Mouse (Mus musculus) regulatory T cell (primary cell): Measurements from ENCODE around the gene Synpo2.

Experiments used
- in situ Hi-C: fragments of 300-600 bp; cut with MboI, MseI; formaldehyde crosslinking; loops from one replicate; pipeline ENCODE4 v1.15.1; 2025; ENCODE audit warnings: high pct_unique_total_duplicates

Gene Synpo2

DNA sequence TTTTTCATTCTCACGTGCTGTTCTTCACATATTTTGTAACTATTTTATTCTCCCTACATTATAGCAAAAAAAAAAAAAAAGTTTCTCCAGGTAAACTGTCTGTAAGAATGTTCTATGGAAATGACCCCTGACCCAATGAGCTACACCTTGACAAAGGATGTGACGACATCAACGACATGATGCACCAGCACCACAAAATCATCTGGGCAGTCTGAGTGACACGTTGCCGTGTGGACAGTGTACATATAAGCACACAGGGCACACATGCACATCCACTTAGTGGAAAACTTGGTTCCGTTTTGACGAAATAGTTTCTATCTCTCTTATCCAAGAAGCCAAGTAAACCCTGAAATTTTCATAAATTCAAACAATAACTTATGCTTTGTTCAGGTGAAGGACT lies 30.5 kb downstream of the Synpo2 start:
- in situ Hi-C loops, result no loop called here

DNA sequence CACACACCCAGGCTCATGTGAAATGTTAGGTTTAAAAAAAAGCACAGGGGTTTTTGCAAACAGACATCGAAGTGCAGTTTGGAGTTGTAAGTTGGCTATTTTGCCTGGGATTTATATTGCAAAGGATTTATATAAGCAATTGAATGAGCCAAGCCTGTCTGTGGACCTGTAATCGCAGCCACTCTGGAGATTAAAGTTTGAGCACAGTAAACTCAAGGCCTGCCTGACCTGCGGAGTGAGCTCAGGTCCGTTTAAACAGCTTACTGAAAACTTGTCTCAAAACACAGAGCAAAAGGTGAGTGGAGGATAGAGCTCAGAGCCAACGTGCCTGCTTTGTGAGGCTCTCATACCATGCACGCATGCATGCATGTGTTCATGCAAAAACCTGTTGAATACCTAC lies 30.9 kb downstream of the Synpo2 start:
- in situ Hi-C loops, result no loop called here

DNA sequence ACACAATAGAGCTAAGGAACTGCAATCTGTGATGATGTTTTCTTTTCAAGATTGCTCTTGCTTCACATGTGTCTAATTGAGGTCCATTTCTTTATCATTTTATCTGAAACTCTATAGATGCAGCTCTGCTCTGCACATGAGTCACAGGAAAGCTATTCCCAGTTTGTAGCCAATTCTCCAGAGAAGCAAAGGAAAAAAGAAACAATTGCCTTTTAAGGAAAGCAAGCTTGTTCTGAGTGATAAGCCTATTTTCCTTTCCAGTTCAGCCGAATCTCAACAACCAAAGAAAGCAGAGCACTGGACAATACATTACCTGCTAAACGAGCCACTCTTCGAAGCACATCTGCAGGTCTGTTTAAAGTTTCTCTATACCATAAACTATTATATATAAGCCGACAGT lies 31.3 kb downstream of the Synpo2 start:
- in situ Hi-C loops, result no loop called here

DNA sequence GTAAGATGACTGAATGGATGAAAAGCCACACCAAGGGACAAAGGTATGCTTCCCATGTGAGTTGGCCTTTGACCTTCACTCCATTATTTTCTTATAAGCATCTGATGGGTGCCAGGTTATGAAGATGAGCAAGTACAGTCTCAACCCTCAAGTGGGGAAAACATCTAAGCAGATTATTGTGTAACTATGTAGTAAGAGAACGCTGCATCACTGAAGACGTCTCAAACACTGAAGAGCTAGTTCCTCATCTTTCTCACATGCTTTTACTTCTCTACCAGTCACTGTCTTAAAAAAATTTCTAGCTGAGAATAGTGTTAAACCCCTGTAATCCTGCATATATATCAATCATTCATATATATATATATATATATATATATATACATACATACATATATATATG lies 34.2 kb downstream of the Synpo2 start:
- in situ Hi-C loops, result no loop called here

DNA sequence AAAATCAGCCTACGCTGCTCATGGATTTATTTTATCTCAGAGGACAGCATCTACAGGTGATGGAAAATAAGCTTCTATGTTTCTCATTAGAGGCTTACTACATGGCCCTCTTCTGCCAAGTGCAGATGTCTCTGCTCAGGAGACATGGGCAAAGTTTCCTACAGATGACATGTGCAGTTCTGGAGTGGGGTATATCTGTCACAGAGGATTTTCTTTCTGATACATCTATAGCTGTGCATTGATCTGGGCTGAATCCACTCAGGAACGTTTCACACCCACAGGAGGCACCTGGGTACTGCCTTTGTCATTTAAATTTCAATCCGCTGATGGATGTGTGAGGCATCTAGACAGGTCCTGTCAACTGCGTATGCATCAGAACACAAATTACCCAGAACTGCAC lies 42.2 kb downstream of the Synpo2 start:
- in situ Hi-C loops, result no loop called here

GRCm38 (mm10) chr3:123191602-123192001 lies 44.3 kb downstream of the Synpo2 start:
- in situ Hi-C loops, result no loop called here

DNA sequence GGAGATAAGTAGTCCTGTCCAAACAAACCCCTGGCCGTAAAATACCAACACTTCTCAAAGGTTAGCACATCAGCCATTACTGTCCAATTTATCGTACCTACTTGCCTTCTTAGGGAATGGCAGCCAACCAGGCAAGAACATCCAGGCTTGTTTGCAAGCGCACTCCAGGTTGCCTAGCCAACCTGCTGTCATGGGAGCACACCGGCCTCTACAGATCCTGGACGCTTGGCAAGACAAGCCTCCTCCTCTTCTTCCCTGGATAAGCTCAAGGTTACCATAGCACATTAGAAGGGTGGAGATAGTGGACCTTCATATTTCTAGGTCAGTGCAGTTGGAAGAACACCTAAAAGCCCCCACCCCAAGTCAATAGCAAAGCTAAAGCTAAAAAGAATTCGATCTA lies 45.6 kb downstream of the Synpo2 start:
- in situ Hi-C loops, result no loop called here

DNA sequence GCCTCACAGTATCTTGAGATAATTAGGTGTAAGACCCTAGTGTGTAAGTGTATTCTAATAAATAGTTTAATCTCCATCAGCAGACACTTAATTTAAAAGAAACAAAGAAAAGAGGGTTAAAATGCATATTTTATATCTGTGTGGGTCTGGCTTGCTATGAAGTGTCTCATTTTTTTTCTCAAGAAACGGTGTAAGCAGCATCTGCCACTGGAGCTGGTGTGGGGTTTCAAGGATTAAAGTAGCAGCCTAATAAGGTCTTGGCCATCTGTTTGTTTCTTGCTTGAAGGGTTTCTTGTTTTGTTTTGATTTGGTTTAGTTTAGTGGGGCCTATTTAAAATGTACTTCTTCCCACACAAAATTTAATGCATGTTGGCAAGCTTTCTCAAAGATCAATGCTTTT lies 46.1 kb downstream of the Synpo2 start:
- in situ Hi-C loops, result no loop called here

GRCm38 (mm10) chr3:123188616-123189230 lies 47.2 kb downstream of the Synpo2 start:
- in situ Hi-C loops, result no loop called here

GRCm38 (mm10) chr3:123187370-123188124 lies 48.4 kb downstream of the Synpo2 start:
- in situ Hi-C loops, result no loop called here

DNA sequence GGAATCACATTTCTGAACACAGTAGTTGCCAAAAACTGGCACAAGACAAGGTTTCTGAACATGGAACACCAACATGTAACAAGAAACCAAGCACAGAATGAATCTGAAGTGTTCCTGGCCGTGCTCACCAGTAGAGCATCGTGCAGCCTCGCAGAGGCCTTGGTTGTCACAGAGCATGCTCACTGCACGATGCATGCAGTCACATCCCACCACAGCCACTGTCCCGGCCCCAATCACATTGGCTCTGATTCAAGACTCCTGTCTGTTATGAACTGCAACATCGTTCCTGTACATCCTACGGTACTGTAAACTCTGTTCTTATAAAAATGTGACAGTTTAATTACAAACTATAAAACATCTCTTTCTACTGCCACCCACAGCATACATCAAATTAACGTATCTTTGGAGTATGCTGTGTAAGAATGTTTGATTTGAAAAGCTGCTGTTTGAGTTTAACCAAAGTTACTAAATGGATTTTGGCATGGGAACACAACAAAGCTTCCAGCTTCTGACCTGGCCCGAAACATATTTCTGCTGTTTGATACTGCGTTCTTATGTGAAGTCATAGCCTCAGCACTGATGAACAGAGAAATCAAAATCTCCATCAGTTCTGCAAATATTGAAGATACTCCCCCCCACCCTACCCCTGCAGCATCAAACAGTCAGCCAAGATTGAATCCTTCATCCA lies 50.6 kb downstream of the Synpo2 start:
- in situ Hi-C loops, result no loop called here

DNA sequence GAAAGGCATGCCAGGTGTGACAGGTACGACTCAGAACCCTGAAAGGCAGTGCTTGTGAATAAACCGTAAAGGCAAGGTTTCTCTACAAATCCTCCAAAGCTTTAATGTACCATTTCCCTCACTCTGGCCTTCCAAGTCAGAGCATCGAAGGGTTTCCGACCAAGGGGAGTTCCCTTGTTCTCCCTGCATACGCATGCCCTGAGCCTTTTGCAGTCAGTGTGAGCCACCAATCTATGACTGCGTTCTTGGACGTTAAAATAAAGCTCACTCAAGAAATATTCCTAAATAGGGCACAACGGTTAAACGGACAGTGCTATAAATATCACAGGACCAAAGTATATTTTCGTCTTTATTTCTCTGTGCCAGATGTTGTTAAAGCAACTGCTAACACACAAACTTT lies 51.7 kb downstream of the Synpo2 start:
- in situ Hi-C loops, result no loop called here

- in situ Hi-C loops, result loop anchor here (10.0 kb wide), 1 partner anchor 325 kb away; no protein-coding TSS in a partner anchor
Observed at GRCm38 (mm10) chr3:123179508-123179907, 56.4 kb downstream of the Synpo2 start.

- in situ Hi-C loops, result loop anchor here (10.0 kb wide), 1 partner anchor 326 kb away; no protein-coding TSS in a partner anchor
Observed at GRCm38 (mm10) chr3:123179041-123179440, 56.9 kb downstream of the Synpo2 start.

DNA sequence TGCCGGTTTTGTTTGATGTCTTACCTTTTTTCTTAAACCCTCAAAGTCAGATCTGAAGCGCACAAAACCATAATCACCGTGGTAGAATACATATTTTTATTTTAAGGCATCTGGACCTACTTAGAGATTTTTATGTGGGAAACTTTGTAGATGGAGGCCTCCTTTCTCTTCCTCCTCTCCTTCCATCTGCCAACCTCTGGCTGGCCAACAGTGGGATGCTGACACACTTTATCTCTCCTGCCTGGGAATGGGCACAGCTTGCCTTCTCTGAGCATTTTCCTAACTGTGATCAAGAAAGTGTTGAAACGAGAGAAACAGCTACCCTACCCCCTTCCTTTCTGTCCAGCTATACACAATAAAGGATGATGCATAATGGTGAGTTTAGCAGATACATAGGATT lies 57.5 kb downstream of the Synpo2 start:
- in situ Hi-C loops, result loop anchor here (10.0 kb wide), 1 partner anchor 326 kb away; no protein-coding TSS in a partner anchor

GRCm38 (mm10) chr3:123176366-123177334 lies 59.3 kb downstream of the Synpo2 start:
- in situ Hi-C loops, result loop anchor here (10.0 kb wide), 1 partner anchor 328 kb away; no protein-coding TSS in a partner anchor

DNA sequence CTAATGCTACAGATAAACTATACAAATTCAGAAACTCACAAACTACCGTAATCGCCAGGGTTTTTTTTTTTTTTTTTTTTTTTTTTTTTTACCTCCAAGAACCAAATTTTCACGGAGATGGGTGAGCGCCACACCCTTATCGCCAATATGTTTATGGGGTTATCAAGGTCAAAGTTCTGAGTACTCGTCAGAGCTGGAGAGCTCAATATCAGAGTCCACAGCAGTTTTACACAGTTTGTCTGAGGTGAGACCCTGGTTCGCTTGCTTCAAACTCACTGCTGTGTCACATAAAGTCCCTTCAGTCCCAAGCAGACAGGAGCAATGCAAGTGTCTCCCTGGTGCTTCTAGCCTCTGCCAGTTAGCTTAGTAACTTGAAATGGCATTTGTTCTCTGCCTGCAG lies 60.8 kb downstream of the Synpo2 start:
- in situ Hi-C loops, result loop anchor here (10.0 kb wide), 1 partner anchor 330 kb away; no protein-coding TSS in a partner anchor

- in situ Hi-C loops, result loop anchor here (10.0 kb wide), 1 partner anchor 330 kb away; no protein-coding TSS in a partner anchor
Observed at GRCm38 (mm10) chr3:123174379-123174697, 61.6 kb downstream of the Synpo2 start.

DNA sequence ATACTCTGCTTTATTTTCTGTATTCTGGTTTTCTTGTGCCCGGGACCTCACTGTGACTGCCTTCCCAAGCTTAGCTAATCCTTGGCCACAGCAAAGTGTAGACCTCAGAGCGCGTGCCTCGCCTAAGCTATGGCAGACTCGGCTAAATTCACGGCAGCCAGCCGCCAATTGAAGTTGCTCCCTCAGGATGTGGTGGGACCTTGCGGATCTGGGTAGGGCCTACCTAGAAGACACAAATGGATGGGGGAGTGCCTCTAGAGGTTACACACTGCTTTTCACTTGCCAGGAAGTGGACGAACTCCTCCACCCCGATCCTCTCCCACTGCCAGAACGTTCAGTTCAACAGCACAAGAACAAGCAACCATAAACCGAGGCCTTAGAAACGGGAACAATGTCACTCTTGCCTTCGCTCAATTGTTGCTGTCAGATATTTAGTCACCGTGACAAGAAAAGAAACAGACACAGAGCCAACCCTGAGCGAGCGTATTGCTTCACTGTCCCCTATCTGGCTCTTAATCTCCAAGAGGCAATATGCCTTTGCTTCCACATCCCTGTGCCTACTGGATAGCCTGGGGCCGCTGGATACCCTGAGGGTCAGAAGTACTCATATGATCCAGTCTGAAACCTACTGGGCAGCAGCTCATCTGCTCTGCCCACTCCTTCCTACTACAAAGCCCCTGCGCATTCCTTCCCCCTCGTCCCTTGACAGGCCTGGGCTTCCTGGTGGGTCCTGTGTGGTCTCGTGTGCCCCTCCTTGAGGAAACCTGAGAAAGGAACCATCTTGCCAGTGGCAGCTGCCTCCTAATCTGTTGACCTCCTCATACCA lies 62.2 kb downstream of the Synpo2 start:
- in situ Hi-C loops, result loop anchor here (10.0 kb wide), 1 partner anchor 331 kb away; no protein-coding TSS in a partner anchor

DNA sequence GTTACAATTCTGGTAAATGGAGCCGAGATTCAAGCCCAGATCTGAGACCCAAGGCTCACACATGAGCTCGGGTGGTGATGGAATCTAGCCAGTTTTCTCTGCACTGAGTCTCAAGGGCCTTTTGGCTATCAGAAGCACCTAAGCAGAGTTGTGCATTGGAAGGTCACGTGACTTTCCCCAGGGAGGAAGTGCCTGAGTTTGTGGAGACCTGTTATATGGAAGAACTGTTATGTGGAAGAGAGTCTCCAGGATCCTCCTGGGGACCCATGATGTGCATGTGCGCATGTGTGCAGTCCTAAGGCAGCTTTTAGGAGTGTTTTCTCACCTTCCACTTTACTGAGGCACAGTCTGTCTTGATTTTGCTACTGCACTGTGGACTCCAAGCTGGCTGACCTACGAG lies 63.8 kb downstream of the Synpo2 start:
- in situ Hi-C loops, result loop anchor here (10.0 kb wide), 1 partner anchor 333 kb away; no protein-coding TSS in a partner anchor
